ENCODE assay signal across 8 mouse cellular contexts in the genomic region with DNA sequence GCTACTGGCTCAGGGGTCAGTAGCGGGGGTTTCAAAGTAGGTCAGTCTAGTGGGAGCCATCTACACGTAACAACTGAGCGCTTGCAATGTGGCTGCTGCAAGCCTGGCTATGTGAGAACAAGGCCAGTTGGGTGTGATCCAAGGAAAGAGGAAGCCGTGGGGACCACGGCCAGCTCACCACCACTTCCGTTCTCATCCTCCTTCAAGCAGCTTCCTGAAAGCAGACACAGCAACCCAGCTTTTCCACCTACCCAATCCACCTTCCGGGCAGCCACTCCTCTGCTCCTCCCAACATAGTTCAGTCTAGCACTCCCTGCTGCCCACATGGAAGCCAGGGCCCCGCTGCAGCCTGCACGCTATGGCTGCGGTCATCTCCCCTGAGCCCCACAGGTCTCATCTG. TPM values are rescaled to one million over a fixed set of nuclear protein-coding genes. Genes with fewer than 3 reads are reported as not detected.
A peak's percentile ranks its signal among the peaks of the same experiment; 100 is the strongest.
DNase-seq lines count a peak whose midpoint lies in the region; ATAC-seq and TF ChIP-seq lines count a peak whose summit lies in the region.

No protein-coding gene starts in this region.

- H3K4me3 ChIP-seq in cortical plate, adult 2 months (ENCODE audit: insufficient read depth, low read length), result no peak overlapping the region
- H3K4me3 ChIP-seq in liver, postnatal 0 days (ENCODE audit: low read depth, low read length), result no peak overlapping the region
- no peak overlapping the region for H3K4me3 ChIP-seq in midbrain, embryonic 10.5 days

- no peaks in the 10 kb centered on the region for H3K9me3 ChIP-seq in liver, postnatal 0 days (ENCODE audit: low read length)
- H3K9me3 ChIP-seq in midbrain, embryonic 10.5 days (replicated peaks), result no peaks in the 10 kb centered on the region

- H3K4me1 ChIP-seq in cortical plate, adult 2 months (ENCODE audit: control insufficient read depth, insufficient read depth, low read length), result no peaks in the 10 kb centered on the region; the same call in 1 of the 2 replicates
- H3K4me1 ChIP-seq in liver, postnatal 0 days (ENCODE audit: insufficient read depth), result peaks cover 15% of the 10 kb centered on the region
- H3K4me1 ChIP-seq in midbrain, embryonic 10.5 days, result peaks cover 2% of the 10 kb centered on the region

- peak; percentile 87 to 94 for ATAC-seq in hematopoietic stem cell, adult 5-6 weeks (replicated peaks in 1 of 2; ENCODE audit: insufficient read depth in 1 of 2, low FRiP score in 2 of 2, low TSS enrichment in 1 of 2, low read depth in 1 of 2, poor library complexity in 2 of 2, severe bottlenecking in 2 of 2)
- peak; percentile 58 for ATAC-seq in liver, postnatal 0 days

- TF ChIP-seq POLR2A in cortical plate, adult 2 months (IDR thresholded peaks at IDR 0.05; ENCODE audit: extremely low read depth, insufficient read depth, low read length), result no peak

- DNase-seq in spleen, adult 18-20 months, result peak; percentile 33
- no peak for DNase-seq in spleen, adult 12 weeks (ENCODE audit: low spot score)
- DNase-seq in liver, postnatal 0 days, result peak; percentile 57
- peak; percentile 45 to 60 for DNase-seq in spleen, postnatal 36 days (ENCODE audit: low spot score in 2 of 2)
- DNase-seq in midbrain, embryonic 10.5 days (ENCODE audit: low spot score), result no peak
- no peak for DNase-seq in embryo, embryonic 9.5 days (ENCODE audit: extremely low spot score)

- H3K4me2 ChIP-seq in liver, postnatal 0 days (ENCODE audit: low read depth, low read length), result peak overlapping the region; percentile 2; the same call in 1 of the 2 replicates

- no peak overlapping the region for H3K9ac ChIP-seq in liver, postnatal 0 days (replicated peaks)

- TF ChIP-seq CTCF in cortical plate, adult 2 months (IDR thresholded peaks at IDR 0.05; ENCODE audit: extremely low read depth, insufficient read depth, low read length), result no peak
- TF ChIP-seq CTCF in liver, postnatal 0 days (IDR thresholded peaks at IDR 0.05; ENCODE audit: low read depth), result no peak

- 19% methylated on average over 10 of the region's 10 CpGs for WGBS in liver, postnatal 0 days (ENCODE audit: insufficient replicate concordance)
- 72% methylated on average over 10 of the region's 10 CpGs for WGBS in midbrain, embryonic 10.5 days

- H3K36me3 ChIP-seq in liver, postnatal 0 days (replicated peaks; ENCODE audit: insufficient read depth, low read length), result peaks cover 16% of the 10 kb centered on the region; the same call in 1 of the 2 replicates
- H3K36me3 ChIP-seq in midbrain, embryonic 10.5 days, result no peaks in the 10 kb centered on the region

- H3K27ac ChIP-seq in cortical plate, adult 2 months (ENCODE audit: insufficient read depth, low read length), result peak overlapping the region; percentile 31
- peak overlapping the region; percentile 61 for H3K27ac ChIP-seq in liver, postnatal 0 days (ENCODE audit: low read depth)
- no peak overlapping the region for H3K27ac ChIP-seq in midbrain, embryonic 10.5 days (replicated peaks)

- no peak; the same call in 1 of the 2 replicates for TF ChIP-seq EP300 in liver, postnatal 0 days (IDR thresholded peaks at IDR 0.05; ENCODE audit: low read depth)

- H3K27me3 ChIP-seq in liver, postnatal 0 days (ENCODE audit: insufficient read depth, low read length), result no peaks in the 10 kb centered on the region
- peaks cover 18% of the 10 kb centered on the region for H3K27me3 ChIP-seq in midbrain, embryonic 10.5 days (ENCODE audit: low read depth, poor library complexity, severe bottlenecking)

RNA-seq across cellular contexts. Expression of gene Acaa1a, which starts 5.2 kb away (rescaled TPM):
- 141 and 149 TPM in 2 replicates for polyA plus RNA-seq in cortical plate, adult 2 months (2012; rRNA removed)
- 16.2 and 25.8 TPM in 2 replicates for total RNA-seq in hematopoietic stem cell, adult 5-6 weeks (2017)
- polyA plus RNA-seq in liver, postnatal 0 days (2015; fragmentation: Nextera tagmentation; extraction: Ambion mirVana), result 132 and 141 TPM in 2 replicates
- 75.5 and 82.4 TPM in 2 replicates for polyA plus RNA-seq in midbrain, embryonic 10.5 days (2016; fragmentation: Nextera tagmentation; extraction: Ambion mirVana)

RNA-seq across cellular contexts. Expression of gene Myd88, which starts 6.9 kb away (rescaled TPM):
- polyA plus RNA-seq in cortical plate, adult 2 months (2012; rRNA removed), result 5.4 TPM in 2 replicates
- 26.9 and 29.1 TPM in 2 replicates for total RNA-seq in hematopoietic stem cell, adult 5-6 weeks (2017)
- 15.6 and 16.7 TPM in 2 replicates for polyA plus RNA-seq in liver, postnatal 0 days (2015; fragmentation: Nextera tagmentation; extraction: Ambion mirVana)
- polyA plus RNA-seq in midbrain, embryonic 10.5 days (2016; fragmentation: Nextera tagmentation; extraction: Ambion mirVana), result 7.5 and 8.2 TPM in 2 replicates

RNA-seq across cellular contexts. Expression of gene Oxsr1, which starts 12.1 kb away (rescaled TPM):
- 44.2 and 46.9 TPM in 2 replicates for polyA plus RNA-seq in cortical plate, adult 2 months (2012; rRNA removed)
- total RNA-seq in hematopoietic stem cell, adult 5-6 weeks (2017), result 36.1 and 48.2 TPM in 2 replicates
- 3.8 and 4.1 TPM in 2 replicates for polyA plus RNA-seq in liver, postnatal 0 days (2015; fragmentation: Nextera tagmentation; extraction: Ambion mirVana)
- polyA plus RNA-seq in midbrain, embryonic 10.5 days (2016; fragmentation: Nextera tagmentation; extraction: Ambion mirVana), result 14.4 and 15.0 TPM in 2 replicates

RNA-seq across cellular contexts. Expression of gene Xylb, which starts 22.9 kb away (rescaled TPM):
- 7.8 and 8.2 TPM in 2 replicates for polyA plus RNA-seq in cortical plate, adult 2 months (2012; rRNA removed)
- 1.8 and 2.3 TPM in 2 replicates for total RNA-seq in hematopoietic stem cell, adult 5-6 weeks (2017)
- 8.2 and 9.2 TPM in 2 replicates for polyA plus RNA-seq in liver, postnatal 0 days (2015; fragmentation: Nextera tagmentation; extraction: Ambion mirVana)
- polyA plus RNA-seq in midbrain, embryonic 10.5 days (2016; fragmentation: Nextera tagmentation; extraction: Ambion mirVana), result 6.9 and 7.7 TPM in 2 replicates

RNA-seq across cellular contexts. Expression of gene Slc22a14, which starts 31.0 kb away (rescaled TPM):
- polyA plus RNA-seq in cortical plate, adult 2 months (2012; rRNA removed), result 0.29 TPM in 1 of 2 replicates, not detected in the other
- not detected in 2 replicates for total RNA-seq in hematopoietic stem cell, adult 5-6 weeks (2017)
- not detected in 2 replicates for polyA plus RNA-seq in liver, postnatal 0 days (2015; fragmentation: Nextera tagmentation; extraction: Ambion mirVana)
- polyA plus RNA-seq in midbrain, embryonic 10.5 days (2016; fragmentation: Nextera tagmentation; extraction: Ambion mirVana), result not detected in 2 replicates

Comparison
In these comparisons a context has a peak if more than half of its experiments do, and no peak if none do; other contexts are left out.
1. DNase-seq: peak in spleen, adult 18-20 months (2 of 2), liver, postnatal 0 days (single experiment) and spleen, postnatal 36 days (2 of 2); none in spleen, adult 12 weeks (single experiment), midbrain, embryonic 10.5 days (single experiment) and embryo, embryonic 9.5 days (single experiment).